Mouse (Mus musculus) spleen, adult 2 months (tissue): ENCODE results near the gene Arrdc4. TPM values are rescaled to one million over a fixed set of nuclear protein-coding genes. Genes with fewer than 3 reads are reported as not detected.

Experiments used
- DNase-seq, 2 experiments: peaks; one replicate each; pipeline versions ENCODE4 v3.0.0 to v3.0.0-alpha.2; 2012 to 2021; ENCODE audit warnings: low spot score in 2 of 2, low read depth in 1 of 2
- H3K27ac ChIP-seq: fragments of 200-500 bp; 2 replicates; pipeline ENCODE4 v1.5.1; 2012; ENCODE audit warnings: low read length, inconsistent platforms; ENCODE audit not compliant: insufficient read depth
- H3K27me3 ChIP-seq: fragments of 200-500 bp; 2 replicates; pipeline ENCODE4 v1.6.1; 2012; ENCODE audit warnings: mild to moderate bottlenecking, moderate library complexity, low read length, inconsistent platforms; ENCODE audit not compliant: control insufficient read depth, insufficient read depth
- H3K36me3 ChIP-seq: fragments of 200-500 bp; 2 replicates; pipeline ENCODE4 v1.6.1; 2012; ENCODE audit warnings: mild to moderate bottlenecking, low read length, inconsistent platforms; ENCODE audit not compliant: control insufficient read depth, insufficient read depth
- H3K4me1 ChIP-seq: fragments of 200-500 bp; 2 replicates; pipeline ENCODE4 v1.6.1; 2011; ENCODE audit warnings: inconsistent platforms; ENCODE audit not compliant: control insufficient read depth, insufficient read depth, insufficient read length
- H3K4me3 ChIP-seq: fragments of 200-500 bp; 2 replicates; pipeline ENCODE4 v1.5.1; 2011; ENCODE audit warnings: mild to moderate bottlenecking, inconsistent platforms; ENCODE audit not compliant: insufficient read depth, insufficient read length; ENCODE audit errors: extremely low read depth
- CTCF ChIP-seq: fragments of 200-500 bp; IDR thresholded peaks from 2 replicates; pipeline ENCODE4 v1.5.1; 2011; ENCODE audit warnings: mild to moderate bottlenecking, inconsistent platforms; ENCODE audit not compliant: insufficient read depth, insufficient read length, insufficient replicate concordance; ENCODE audit errors: extremely low read depth
- POLR2A ChIP-seq: fragments of 200-500 bp; IDR thresholded peaks from 2 replicates; pipeline ENCODE4 v1.6.1; 2011; ENCODE audit warnings: low read depth, low read length, inconsistent platforms
- WGBS: fragments of 180-500 bp; shearing (Covaris S2); methylation state at CpG from one replicate; pipeline ENCODE4 v1.1.7; 2018; 5-methylcytosine and 5-hydroxymethylcytosine counted together
- polyA plus RNA-seq: library from polyadenylated mRNA; depleted of rRNA; stranded (reverse); fragments of >200 nt; gene quantifications from 2 replicates; pipeline ENCODE4 v1.2.3, GENCODE M21; 2012; rRNA removed

The Arrdc4 gene
- 4.3 and 4.8 TPM in 2 replicates for polyA plus RNA-seq

DNA sequence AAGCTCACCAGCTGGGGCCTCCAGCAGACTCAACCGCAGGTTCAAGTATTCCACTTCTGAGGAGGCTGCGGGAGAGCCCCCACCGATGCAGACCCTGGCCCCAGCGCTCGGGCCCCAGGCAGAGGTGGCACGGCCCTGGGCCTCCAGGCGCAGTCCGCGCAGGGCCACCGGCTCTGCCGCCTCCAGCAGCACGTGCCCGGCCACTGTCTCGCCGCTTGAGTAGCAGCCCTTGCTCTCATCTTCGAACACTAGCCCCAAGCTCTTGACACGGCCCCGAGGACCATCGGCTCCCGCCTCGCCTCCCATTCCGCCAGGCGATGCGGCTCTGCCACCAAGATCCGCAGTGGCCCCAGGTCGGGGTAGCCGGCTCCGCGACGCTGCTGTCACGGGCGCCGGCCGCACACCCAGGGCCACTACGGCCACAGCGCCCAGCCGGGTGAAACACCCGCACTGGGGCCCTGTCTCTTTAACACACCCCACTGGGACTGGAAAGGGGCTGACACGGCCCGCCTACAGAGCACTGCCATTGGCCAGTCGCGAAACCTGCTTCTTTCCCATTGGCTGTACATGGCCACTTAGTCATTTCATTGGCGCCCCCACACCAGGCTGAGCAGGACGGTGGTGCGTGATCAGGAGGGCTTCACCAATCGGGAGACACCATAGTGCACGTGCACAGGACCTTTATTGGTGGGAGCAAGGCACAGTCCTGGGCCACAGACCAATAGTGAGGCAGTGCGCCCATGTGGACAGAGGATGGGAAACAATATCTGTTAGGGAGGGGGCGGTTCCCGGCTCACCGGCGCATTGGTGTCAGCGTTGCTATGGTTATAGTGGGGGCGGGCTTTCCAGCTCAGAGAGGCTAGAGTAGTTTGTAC is at the start of gene Arrdc4:
Gene Arrdc4 (minus strand): TSS at position 481 of the 875 bp plus-strand sequence.
- peak within 1 kb of the TSS; percentile 61 for H3K4me3 ChIP-seq
- 2% methylated on average over 54 of the region's 54 CpGs for WGBS
- H3K27ac ChIP-seq: peak within 1 kb of the TSS; percentile 67
- TF ChIP-seq CTCF (no peak), POLR2A (no peak)
- peaks cover 3% of the 10 kb centered on the region; the same call in 1 of the 2 replicates for H3K4me1 ChIP-seq
- no peaks in the 10 kb centered on the region for H3K27me3 ChIP-seq
- H3K36me3 ChIP-seq: no peaks in the 10 kb centered on the region
- DNase-seq: peak; percentile 65 to 71

DNA sequence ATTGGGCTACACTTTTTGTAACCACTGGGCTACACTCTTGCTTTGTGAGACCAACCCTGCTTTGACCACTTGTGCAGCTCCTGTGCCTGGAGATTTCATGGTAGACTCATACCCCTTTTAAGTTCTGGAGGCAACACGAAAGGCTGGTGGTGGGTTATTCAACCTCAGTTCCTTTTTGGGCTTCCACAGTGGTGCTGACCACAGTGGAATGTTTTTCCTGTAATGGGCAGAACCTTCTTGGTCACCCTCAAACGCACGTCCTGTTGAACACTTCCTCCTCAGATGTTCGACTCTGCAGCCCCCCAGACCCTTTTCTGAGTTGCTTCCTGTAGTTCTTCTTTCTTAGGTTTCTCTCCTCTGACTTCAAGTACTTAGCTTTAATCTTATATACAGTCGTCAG is 46.5 kb upstream of the Arrdc4 start:
- TF ChIP-seq CTCF (no peak), POLR2A (no peak)
- Histone ChIP-seq H3K4me1 (no peaks in the 10 kb centered on the region), H3K36me3 (no peaks in the 10 kb centered on the region), H3K27me3 (no peaks in the 10 kb centered on the region), H3K27ac (no peak overlapping the region), H3K4me3 (no peak overlapping the region)
- 4% methylated on average over 5 of the region's 5 CpGs for WGBS
- no peak for DNase-seq

DNA sequence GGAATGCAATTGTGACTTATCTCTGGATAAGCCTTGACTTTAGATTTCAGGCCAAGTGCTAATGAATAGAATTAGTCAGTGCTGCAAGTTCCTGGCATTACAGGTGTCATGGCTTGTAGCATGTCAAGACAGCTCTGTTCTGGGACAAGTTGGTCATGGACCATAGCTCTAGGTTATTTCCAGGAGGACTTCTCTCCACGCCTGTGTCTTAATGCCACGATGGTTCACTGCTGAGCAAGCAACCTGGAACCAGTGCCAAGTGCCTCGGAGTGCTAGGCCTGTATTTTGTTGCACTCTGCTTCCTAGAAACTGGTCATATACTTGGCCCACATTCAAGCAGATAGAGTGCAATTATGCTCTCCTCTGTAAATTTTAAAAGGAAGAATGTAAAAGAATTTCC is 39.7 kb upstream of the Arrdc4 start:
- whole genome bisulfite sequencing: 79% methylated on average over 3 of the region's 3 CpGs
- no peak overlapping the region for H3K4me3 ChIP-seq
- no peak overlapping the region for H3K27ac ChIP-seq
- no peaks in the 10 kb centered on the region for H3K4me1 ChIP-seq
- DNase-seq: no peak
- H3K36me3 ChIP-seq: no peaks in the 10 kb centered on the region
- H3K27me3 ChIP-seq: no peaks in the 10 kb centered on the region
- TF ChIP-seq CTCF: no peak
- TF ChIP-seq POLR2A: no peak

DNA sequence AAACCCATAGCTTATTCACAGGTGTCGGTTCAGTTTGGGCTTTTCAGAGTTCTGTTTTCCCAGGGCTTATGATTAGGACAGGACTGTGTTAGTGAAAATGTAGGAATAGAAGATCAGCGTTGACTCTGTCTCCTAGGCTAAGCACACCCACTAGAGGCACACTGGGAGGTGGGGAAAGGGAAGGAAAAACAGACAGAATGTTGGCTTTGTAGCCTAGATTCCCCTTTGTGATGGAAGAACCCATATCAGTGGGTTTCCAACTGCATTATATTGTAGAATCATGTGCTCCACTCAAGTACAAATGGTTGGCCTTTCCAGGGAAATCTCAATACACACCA is 22.7 kb upstream of the Arrdc4 start:
- WGBS: 84% methylated on average over 2 of the region's 2 CpGs
- Histone ChIP-seq H3K4me3 (no peak overlapping the region), H3K27me3 (no peaks in the 10 kb centered on the region), H3K36me3 (no peaks in the 10 kb centered on the region), H3K27ac (no peak overlapping the region), H3K4me1 (no peaks in the 10 kb centered on the region)
- DNase-seq: no peak
- TF ChIP-seq POLR2A: no peak
- no peak for TF ChIP-seq CTCF

DNA sequence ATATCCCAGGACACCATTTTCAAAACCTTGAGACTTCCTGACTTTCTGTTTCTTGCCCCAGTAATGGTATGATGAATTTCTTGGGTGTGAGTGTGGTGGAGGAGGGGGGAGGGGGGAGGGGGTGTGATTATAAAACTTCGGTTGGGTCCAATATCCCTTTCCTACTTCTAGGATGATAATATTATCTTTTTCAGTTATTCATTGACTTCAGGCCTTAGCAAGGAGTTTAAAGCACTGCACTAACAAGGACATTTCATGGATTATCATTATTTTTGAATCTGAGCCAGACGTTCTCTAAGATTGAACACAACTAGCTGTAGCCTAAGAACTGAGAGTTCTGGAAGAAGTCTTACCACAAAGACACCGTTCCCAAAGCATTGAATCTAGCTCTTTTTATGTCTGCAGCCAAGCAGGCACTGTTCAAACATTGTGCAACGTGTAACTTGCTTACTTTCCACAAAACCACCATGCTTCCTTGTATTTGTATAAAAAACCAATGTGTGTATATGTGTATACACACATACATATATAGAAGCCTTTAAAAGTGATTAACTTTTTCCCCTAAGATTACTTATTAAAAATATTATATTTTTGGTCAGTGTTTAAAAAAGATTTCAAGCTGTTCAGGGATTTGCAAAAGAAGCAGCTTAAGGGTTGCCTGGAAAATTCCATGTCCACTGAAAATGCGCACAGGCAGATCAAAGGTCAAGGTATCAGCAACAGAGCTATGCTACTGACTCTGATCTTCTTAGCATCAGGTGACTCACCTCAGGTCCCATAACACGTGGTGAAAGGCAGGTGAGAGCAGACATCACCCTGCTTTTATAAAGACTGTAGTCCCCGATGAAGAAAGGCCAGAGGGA is 22.1 kb upstream of the Arrdc4 start:
- no peak for TF ChIP-seq CTCF
- TF ChIP-seq POLR2A: no peak
- Histone ChIP-seq H3K27ac (no peak overlapping the region), H3K36me3 (no peaks in the 10 kb centered on the region), H3K27me3 (no peaks in the 10 kb centered on the region), H3K4me1 (no peaks in the 10 kb centered on the region), H3K4me3 (no peak overlapping the region)
- 79% methylated on average over 7 of the region's 7 CpGs for WGBS
- no peak for DNase-seq

DNA sequence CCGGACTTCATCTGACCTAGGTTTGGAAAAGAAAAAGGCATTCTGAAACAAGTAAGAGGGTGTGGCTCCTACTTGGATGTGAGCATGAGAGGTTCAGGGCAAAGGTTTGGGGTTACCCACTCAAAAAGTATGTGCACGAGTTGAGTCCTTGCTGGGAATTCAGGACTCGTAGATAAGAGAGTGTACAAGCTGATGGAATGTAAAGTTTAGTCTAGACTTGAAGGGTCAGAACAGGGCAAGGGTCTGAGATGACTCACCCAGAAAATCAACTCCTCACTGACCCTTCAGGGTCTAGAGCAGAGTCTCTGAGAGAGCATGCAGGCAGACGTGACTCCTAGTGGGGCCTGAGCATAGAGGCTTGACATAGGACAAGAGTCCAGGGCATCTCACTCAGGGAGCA is 16.9 kb upstream of the Arrdc4 start:
- no peaks in the 10 kb centered on the region for H3K4me1 ChIP-seq

More for the DNA sequence above, 16.9 kb upstream of the Arrdc4 start:
- no peaks in the 10 kb centered on the region for H3K27me3 ChIP-seq
- no peak overlapping the region for H3K4me3 ChIP-seq
- no peak overlapping the region for H3K27ac ChIP-seq
- WGBS: 96% methylated on average over 4 of the region's 4 CpGs
- DNase-seq: no peak
- no peaks in the 10 kb centered on the region for H3K36me3 ChIP-seq
- TF ChIP-seq POLR2A: no peak
- no peak for TF ChIP-seq CTCF
